Mouse (Mus musculus) neutrophil, adult 65 days (primary cell): ENCODE measurements around the gene Eif4g1. TPM values are rescaled to one million over a fixed set of nuclear protein-coding genes. Genes with fewer than 3 reads are reported as not detected.

Experiments
- total RNA-seq: library from RNA; stranded (reverse); gene quantifications from 2 replicates; pipeline ENCODE4 v1.2.4, GENCODE M21; 2023

The Eif4g1 gene
- total RNA-seq = 151 and 174 TPM in 2 replicates

GRCm38 (mm10) chr16:20668013-20668412, at the start of gene Eif4g1:
Eif4g1 (plus strand) TSS chr16:20668313.

GRCm38 (mm10) chr16:20621191-20621990, 46.7 kb upstream of the Eif4g1 start, which contains the start of gene Camk2n2:
Camk2n2 (minus strand) TSS chr16:20621287.

GRCm38 (mm10) chr16:20629731-20630634, 38.1 kb upstream of the Eif4g1 start, which contains the start of gene Ece2:
Ece2 (plus strand) TSS chr16:20629828.

GRCm38 (mm10) chr16:20651076-20651946, 16.8 kb upstream of the Eif4g1 start, which contains the start of gene Psmd2:
Psmd2 (plus strand) TSS chr16:20651652.

GRCm38 (mm10) chr16:20693111-20693701, 25.1 kb downstream of the Eif4g1 start, which contains the start of gene Fam131a:
Fam131a (plus strand) TSS chr16:20693241.

GRCm38 (mm10) chr16:20717181-20717977, 49.3 kb downstream of the Eif4g1 start, which contains the start of the genes Polr2h and Clcn2:
Polr2h (plus strand) TSS chr16:20717665.
Clcn2 (minus strand) TSS chr16:20717746.

GRCm38 (mm10) chr16:20732925-20733730, 65.0 kb downstream of the Eif4g1 start, which contains the start of gene Chrd:
Chrd (plus strand) TSS chr16:20733127.

GRCm38 (mm10) chr16:20733731-20734730, 65.9 kb downstream of the Eif4g1 start, which contains the start of gene Thpo:
Thpo (minus strand) TSS chr16:20734511.

Other genes with a start within 250 kb of the Eif4g1 start
- gene Abcc5, start 241.9 kb upstream of the Eif4g1 start, total RNA-seq = 74.2 and 90.9 TPM in 2 replicates
- gene Eif2b5, start 169.5 kb upstream of the Eif4g1 start, total RNA-seq = 19.8 and 24.7 TPM in 2 replicates
- 22.9 and 26.7 TPM in 2 replicates for gene Dvl3, start 151.3 kb upstream of the Eif4g1 start, total RNA-seq
- 174 and 177 TPM in 2 replicates for gene Ap2m1, start 132.8 kb upstream of the Eif4g1 start, total RNA-seq
- gene Abcf3, start 119.7 kb upstream of the Eif4g1 start, total RNA-seq = 32.5 and 45.3 TPM in 2 replicates
- gene Vwa5b2, start 78.8 kb upstream of the Eif4g1 start, total RNA-seq = 0.25 TPM in 1 of 2 replicates, not detected in the other
- 2.4 and 3.8 TPM in 2 replicates for gene Eef1akmt4, start 56.7 kb upstream of the Eif4g1 start, total RNA-seq
- not detected in 2 replicates for gene Gm49333, start 56.7 kb upstream of the Eif4g1 start, total RNA-seq
- 4.6 and 5.3 TPM in 2 replicates for gene Alg3, start 56.6 kb upstream of the Eif4g1 start, total RNA-seq
- gene Camk2n2, start 47.0 kb upstream of the Eif4g1 start, total RNA-seq = 0.47 and 1.2 TPM in 2 replicates
- gene Ece2, start 38.5 kb upstream of the Eif4g1 start, total RNA-seq = not detected in 2 replicates
- gene Psmd2, start 16.7 kb upstream of the Eif4g1 start, total RNA-seq = 77.7 and 85.6 TPM in 2 replicates
- gene Fam131a, start 24.9 kb downstream of the Eif4g1 start, total RNA-seq = 0.43 TPM in 1 of 2 replicates, not detected in the other
- 5.2 and 7.9 TPM in 2 replicates for gene Polr2h, start 49.4 kb downstream of the Eif4g1 start, total RNA-seq
- 1.3 and 1.4 TPM in 2 replicates for gene Clcn2, start 49.4 kb downstream of the Eif4g1 start, total RNA-seq
- not detected in 2 replicates for gene Chrd, start 64.8 kb downstream of the Eif4g1 start, total RNA-seq
- not detected in 2 replicates for gene Thpo, start 66.2 kb downstream of the Eif4g1 start, total RNA-seq